Mouse (Mus musculus) testis, adult 2 months (tissue): Measurements from ENCODE around the gene Vwa5b2.

Source experiments
- CTCF ChIP-seq: fragments of 200-500 bp; IDR thresholded peaks from 2 replicates; pipeline ENCODE4 v1.5.1; 2012; ENCODE audit warnings: low read depth, mild to moderate bottlenecking, inconsistent platforms, low read length, moderate library complexity; ENCODE audit not compliant: control insufficient read depth, insufficient read depth, insufficient replicate concordance
- POLR2A ChIP-seq: fragments of 200-500 bp; IDR thresholded peaks from 2 replicates; pipeline ENCODE4 v1.6.1; 2012; ENCODE audit warnings: low read depth, mild to moderate bottlenecking, inconsistent platforms, low read length, moderate library complexity; ENCODE audit not compliant: control insufficient read depth

GRCm38 (mm10) chr16:20651076-20651946, 62.0 kb downstream of the Vwa5b2 start, which contains the start of gene Psmd2:
- TF ChIP-seq CTCF, result no peak
- TF ChIP-seq POLR2A, result peak; percentile 98
